Mouse (Mus musculus): ENCODE measurements around the gene Gm13287. TPM values are rescaled to one million over a fixed set of nuclear protein-coding genes. Genes with fewer than 3 reads are reported as not detected.

Gene Gm13287
- total and polyA plus RNA-seq, 2 experiments = not detected

GRCm38 (mm10) chr4:88838828-88839227 lies 35.8 kb downstream of the Gm13287 start:
- Histone ChIP-seq H3K27ac (replicated peaks; ENCODE audit: insufficient read depth, low read depth, low read length) (no peak overlapping the region), H3K4me1 (ENCODE audit: control insufficient read depth, insufficient read depth, low read length) (no peaks in the 10 kb centered on the region), H3K4me3 (ENCODE audit: insufficient read depth, low read depth, low read length) (no peak overlapping the region), H3K79me2 (ENCODE audit: control insufficient read depth, insufficient read depth, low read length) (no peaks in the 10 kb centered on the region), H3K27me3 (ENCODE audit: control insufficient read depth, insufficient read depth, low read length) (no peaks in the 10 kb centered on the region), H3K9ac (ENCODE audit: low read depth, low read length) (no peak overlapping the region), H3K36me3 (ENCODE audit: control insufficient read depth, insufficient read depth, low read length) (no peaks in the 10 kb centered on the region)
- peak; percentile 7 for DNase-seq (ENCODE audit: extremely low read depth, low read depth, low spot score)
- WGBS = 38% methylated on average over 3 of the region's 3 CpGs
- no peak for TF ChIP-seq POLR2A (IDR thresholded peaks at IDR 0.05; ENCODE audit: extremely low read depth, insufficient read depth, low read length)
- TF ChIP-seq CTCF (IDR thresholded peaks at IDR 0.05; ENCODE audit: low read depth, low read length) = no peak

GRCm38 (mm10) chr4:88840058-88840457 lies 37.0 kb downstream of the Gm13287 start:
- Histone ChIP-seq H3K27ac (replicated peaks; ENCODE audit: insufficient read depth, low read depth, low read length) (no peak overlapping the region), H3K27me3 (ENCODE audit: control insufficient read depth, insufficient read depth, low read length) (no peaks in the 10 kb centered on the region), H3K79me2 (ENCODE audit: control insufficient read depth, insufficient read depth, low read length) (no peaks in the 10 kb centered on the region), H3K9ac (ENCODE audit: low read depth, low read length) (no peak overlapping the region), H3K4me3 (ENCODE audit: insufficient read depth, low read depth, low read length) (no peak overlapping the region), H3K36me3 (ENCODE audit: control insufficient read depth, insufficient read depth, low read length) (no peaks in the 10 kb centered on the region), H3K4me1 (ENCODE audit: control insufficient read depth, insufficient read depth, low read length) (no peaks in the 10 kb centered on the region)
- 66% methylated on average over 3 of the region's 3 CpGs for WGBS
- TF ChIP-seq CTCF (IDR thresholded peaks at IDR 0.05; ENCODE audit: low read depth, low read length) (no peak), POLR2A (IDR thresholded peaks at IDR 0.05; ENCODE audit: extremely low read depth, insufficient read depth, low read length) (no peak)
- no peak for DNase-seq (ENCODE audit: extremely low read depth, low read depth, low spot score)

GRCm38 (mm10) chr4:88841438-88841911 lies 38.4 kb downstream of the Gm13287 start, which contains the start of gene Ifna4:
Gene Ifna4 (plus strand): TSS chr4:88841861.
- TF ChIP-seq POLR2A (IDR thresholded peaks at IDR 0.05; ENCODE audit: extremely low read depth, insufficient read depth, low read length) (no peak), CTCF (IDR thresholded peaks at IDR 0.05; ENCODE audit: low read depth, low read length) (no peak)
- DNase-seq (ENCODE audit: extremely low read depth, low read depth, low spot score) = no peak
- no peak within 1 kb of the TSS for H3K27ac ChIP-seq (replicated peaks; ENCODE audit: insufficient read depth, low read depth, low read length)
- H3K27me3 ChIP-seq (ENCODE audit: control insufficient read depth, insufficient read depth, low read length) = no peaks in the 10 kb centered on the region
- H3K9ac ChIP-seq (ENCODE audit: low read depth, low read length) = no peak within 1 kb of the TSS
- H3K79me2 ChIP-seq (ENCODE audit: control insufficient read depth, insufficient read depth, low read length) = no peaks in the 10 kb centered on the region
- H3K4me1 ChIP-seq (ENCODE audit: control insufficient read depth, insufficient read depth, low read length) = no peaks in the 10 kb centered on the region
- H3K4me3 ChIP-seq (ENCODE audit: insufficient read depth, low read depth, low read length) = no peak within 1 kb of the TSS
- whole genome bisulfite sequencing = 49% methylated on average over 2 of the region's 2 CpGs
- H3K36me3 ChIP-seq (ENCODE audit: control insufficient read depth, insufficient read depth, low read length) = no peaks in the 10 kb centered on the region

GRCm38 (mm10) chr4:88845334-88845733 lies 42.3 kb downstream of the Gm13287 start:
- no peaks in the 10 kb centered on the region for H3K36me3 ChIP-seq (ENCODE audit: control insufficient read depth, insufficient read depth, low read length)
- H3K9ac ChIP-seq (ENCODE audit: low read depth, low read length) = no peak overlapping the region
- WGBS = 38% methylated on average over 2 of the region's 2 CpGs
- no peaks in the 10 kb centered on the region for H3K4me1 ChIP-seq (ENCODE audit: control insufficient read depth, insufficient read depth, low read length)
- H3K27me3 ChIP-seq (ENCODE audit: control insufficient read depth, insufficient read depth, low read length) = no peaks in the 10 kb centered on the region
- H3K4me3 ChIP-seq (ENCODE audit: insufficient read depth, low read depth, low read length) = no peak overlapping the region
- TF ChIP-seq POLR2A (IDR thresholded peaks at IDR 0.05; ENCODE audit: extremely low read depth, insufficient read depth, low read length) (no peak), CTCF (IDR thresholded peaks at IDR 0.05; ENCODE audit: low read depth, low read length) (no peak)
- DNase-seq (ENCODE audit: extremely low read depth, low read depth, low spot score) = peak; percentile 19
- H3K79me2 ChIP-seq (ENCODE audit: control insufficient read depth, insufficient read depth, low read length) = no peaks in the 10 kb centered on the region
- H3K27ac ChIP-seq (replicated peaks; ENCODE audit: insufficient read depth, low read depth, low read length) = no peak overlapping the region

GRCm38 (mm10) chr4:88849698-88850097 lies 46.6 kb downstream of the Gm13287 start, which contains the start of gene Ifna1:
Gene Ifna1 (plus strand): TSS chr4:88850087.
- TF ChIP-seq POLR2A (IDR thresholded peaks at IDR 0.05; ENCODE audit: extremely low read depth, insufficient read depth, low read length) (no peak), CTCF (IDR thresholded peaks at IDR 0.05; ENCODE audit: low read depth, low read length) (no peak)
- H3K27me3 ChIP-seq (ENCODE audit: control insufficient read depth, insufficient read depth, low read length) = no peaks in the 10 kb centered on the region
- 79% methylated on average over 1 of the region's 1 CpGs for WGBS
- DNase-seq (ENCODE audit: extremely low read depth, low read depth, low spot score) = no peak
- no peaks in the 10 kb centered on the region for H3K79me2 ChIP-seq (ENCODE audit: control insufficient read depth, insufficient read depth, low read length)
- no peak within 1 kb of the TSS for H3K27ac ChIP-seq (replicated peaks; ENCODE audit: insufficient read depth, low read depth, low read length)
- H3K4me1 ChIP-seq (ENCODE audit: control insufficient read depth, insufficient read depth, low read length) = no peaks in the 10 kb centered on the region
- no peaks in the 10 kb centered on the region for H3K36me3 ChIP-seq (ENCODE audit: control insufficient read depth, insufficient read depth, low read length)
- no peak within 1 kb of the TSS for H3K4me3 ChIP-seq (ENCODE audit: insufficient read depth, low read depth, low read length)
- H3K9ac ChIP-seq (ENCODE audit: low read depth, low read length) = no peak within 1 kb of the TSS

- Histone ChIP-seq H3K79me2 (ENCODE audit: control insufficient read depth, insufficient read depth, low read length) (no peaks in the 10 kb centered on the region), H3K27ac (replicated peaks; ENCODE audit: insufficient read depth, low read depth, low read length) (no peak overlapping the region), H3K27me3 (ENCODE audit: control insufficient read depth, insufficient read depth, low read length) (no peaks in the 10 kb centered on the region), H3K4me3 (ENCODE audit: insufficient read depth, low read depth, low read length) (no peak overlapping the region), H3K4me1 (ENCODE audit: control insufficient read depth, insufficient read depth, low read length) (no peaks in the 10 kb centered on the region), H3K36me3 (ENCODE audit: control insufficient read depth, insufficient read depth, low read length) (no peaks in the 10 kb centered on the region), H3K9ac (ENCODE audit: low read depth, low read length) (no peak overlapping the region)
- no peak for DNase-seq (ENCODE audit: extremely low read depth, low read depth, low spot score)
- 78% methylated on average over 4 of the region's 4 CpGs for WGBS
- no peak for TF ChIP-seq POLR2A (IDR thresholded peaks at IDR 0.05; ENCODE audit: extremely low read depth, insufficient read depth, low read length)
- no peak for TF ChIP-seq CTCF (IDR thresholded peaks at IDR 0.05; ENCODE audit: low read depth, low read length)
Measured at GRCm38 (mm10) chr4:88851026-88851763, 48.1 kb downstream of the Gm13287 start.

Other genes starting within 250 kb of the Gm13287 start
Only the 30 nearest of the 31 such genes appear.
- not detected in 2 replicates for gene Ifna14, start 231.5 kb upstream of the Gm13287 start, total RNA-seq (2014; rRNA removed)
- not detected in 2 replicates for gene Ifna14, start 231.5 kb upstream of the Gm13287 start, polyA plus RNA-seq (2012; rRNA removed)
- not detected in 2 replicates for gene Ifna9, start 210.9 kb upstream of the Gm13287 start, total RNA-seq (2014; rRNA removed)
- gene Ifna9, start 210.9 kb upstream of the Gm13287 start, polyA plus RNA-seq (2012; rRNA removed) = not detected in 2 replicates
- gene Ifna12, start 199.9 kb upstream of the Gm13287 start, total RNA-seq (2014; rRNA removed) = not detected in 2 replicates
- not detected in 2 replicates for gene Ifna12, start 199.9 kb upstream of the Gm13287 start, polyA plus RNA-seq (2012; rRNA removed)
- not detected in 2 replicates for gene C87499, start 168.8 kb upstream of the Gm13287 start, total RNA-seq (2014; rRNA removed)
- not detected in 2 replicates for gene C87499, start 168.8 kb upstream of the Gm13287 start, polyA plus RNA-seq (2012; rRNA removed)
- not detected in 2 replicates for gene Ifna13, start 158.8 kb upstream of the Gm13287 start, total RNA-seq (2014; rRNA removed)
- not detected in 2 replicates for gene Ifna13, start 158.8 kb upstream of the Gm13287 start, polyA plus RNA-seq (2012; rRNA removed)
- not detected in 2 replicates for gene Ifna16, start 126.3 kb upstream of the Gm13287 start, total RNA-seq (2014; rRNA removed)
- not detected in 2 replicates for gene Ifna16, start 126.3 kb upstream of the Gm13287 start, polyA plus RNA-seq (2012; rRNA removed)
- gene Ifna2, start 119.3 kb upstream of the Gm13287 start, total RNA-seq (2014; rRNA removed) = not detected in 2 replicates
- not detected in 2 replicates for gene Ifna2, start 119.3 kb upstream of the Gm13287 start, polyA plus RNA-seq (2012; rRNA removed)
- not detected in 2 replicates for gene Ifnab, start 111.9 kb upstream of the Gm13287 start, total RNA-seq (2014; rRNA removed)
- not detected in 2 replicates for gene Ifnab, start 111.9 kb upstream of the Gm13287 start, polyA plus RNA-seq (2012; rRNA removed)
- 0.18 TPM in 1 of 2 replicates, not detected in the other for gene Gm26566, start 81.4 kb upstream of the Gm13287 start, total RNA-seq (2014; rRNA removed)
- not detected in 2 replicates for gene Gm26566, start 81.4 kb upstream of the Gm13287 start, polyA plus RNA-seq (2012; rRNA removed)
- gene Klhl9, start 80.8 kb upstream of the Gm13287 start, total RNA-seq (2014; rRNA removed) = 60.3 and 68.1 TPM in 2 replicates
- gene Klhl9, start 80.8 kb upstream of the Gm13287 start, polyA plus RNA-seq (2012; rRNA removed) = 9.8 and 10.2 TPM in 2 replicates
- gene Gm13271, start 48.4 kb upstream of the Gm13287 start, total RNA-seq (2014; rRNA removed) = not detected in 2 replicates
- gene Gm13271, start 48.4 kb upstream of the Gm13287 start, polyA plus RNA-seq (2012; rRNA removed) = not detected in 2 replicates
- gene Gm13283, start 43.1 kb upstream of the Gm13287 start, total RNA-seq (2014; rRNA removed) = not detected in 2 replicates
- not detected in 2 replicates for gene Gm13283, start 43.1 kb upstream of the Gm13287 start, polyA plus RNA-seq (2012; rRNA removed)
- gene Gm13290, start 29.4 kb upstream of the Gm13287 start, total RNA-seq (2014; rRNA removed) = not detected in 2 replicates
- gene Gm13290, start 29.4 kb upstream of the Gm13287 start, polyA plus RNA-seq (2012; rRNA removed) = not detected in 2 replicates
- not detected in 2 replicates for gene Gm13289, start 26.3 kb upstream of the Gm13287 start, total RNA-seq (2014; rRNA removed)
- not detected in 2 replicates for gene Gm13289, start 26.3 kb upstream of the Gm13287 start, polyA plus RNA-seq (2012; rRNA removed)
- gene Gm13272, start 23.4 kb upstream of the Gm13287 start, total RNA-seq (2014; rRNA removed) = not detected in 2 replicates
- gene Gm13272, start 23.4 kb upstream of the Gm13287 start, polyA plus RNA-seq (2012; rRNA removed) = not detected in 2 replicates
- not detected in 2 replicates for gene Ifnz, start 21.1 kb upstream of the Gm13287 start, total RNA-seq (2014; rRNA removed)
- not detected in 2 replicates for gene Ifnz, start 21.1 kb upstream of the Gm13287 start, polyA plus RNA-seq (2012; rRNA removed)
- not detected in 2 replicates for gene Gm13276, start 17.5 kb upstream of the Gm13287 start, total RNA-seq (2014; rRNA removed)
- not detected in 2 replicates for gene Gm13276, start 17.5 kb upstream of the Gm13287 start, polyA plus RNA-seq (2012; rRNA removed)
- not detected in 2 replicates for gene Gm13277, start 14.6 kb upstream of the Gm13287 start, total RNA-seq (2014; rRNA removed)
- not detected in 2 replicates for gene Gm13277, start 14.6 kb upstream of the Gm13287 start, polyA plus RNA-seq (2012; rRNA removed)
- not detected in 2 replicates for gene Gm13278, start 11.7 kb upstream of the Gm13287 start, total RNA-seq (2014; rRNA removed)
- not detected in 2 replicates for gene Gm13278, start 11.7 kb upstream of the Gm13287 start, polyA plus RNA-seq (2012; rRNA removed)
- not detected in 2 replicates for gene Gm13275, start 8.8 kb upstream of the Gm13287 start, total RNA-seq (2014; rRNA removed)
- gene Gm13275, start 8.8 kb upstream of the Gm13287 start, polyA plus RNA-seq (2012; rRNA removed) = not detected in 2 replicates
- gene Gm13279, start 5.9 kb upstream of the Gm13287 start, total RNA-seq (2014; rRNA removed) = not detected in 2 replicates
- not detected in 2 replicates for gene Gm13279, start 5.9 kb upstream of the Gm13287 start, polyA plus RNA-seq (2012; rRNA removed)
- not detected in 2 replicates for gene Gm13285, start 3.6 kb upstream of the Gm13287 start, total RNA-seq (2014; rRNA removed)
- not detected in 2 replicates for gene Gm13285, start 3.6 kb upstream of the Gm13287 start, polyA plus RNA-seq (2012; rRNA removed)
- not detected in 2 replicates for gene Gm13288, start 2.3 kb downstream of the Gm13287 start, total RNA-seq (2014; rRNA removed)
- not detected in 2 replicates for gene Gm13288, start 2.3 kb downstream of the Gm13287 start, polyA plus RNA-seq (2012; rRNA removed)
- not detected in 2 replicates for gene Ifna7, start 13.0 kb downstream of the Gm13287 start, total RNA-seq (2014; rRNA removed)
- not detected in 2 replicates for gene Ifna7, start 13.0 kb downstream of the Gm13287 start, polyA plus RNA-seq (2012; rRNA removed)
- gene Ifna11, start 16.7 kb downstream of the Gm13287 start, total RNA-seq (2014; rRNA removed) = not detected in 2 replicates
- gene Ifna11, start 16.7 kb downstream of the Gm13287 start, polyA plus RNA-seq (2012; rRNA removed) = not detected in 2 replicates
- not detected in 2 replicates for gene Ifna6, start 24.2 kb downstream of the Gm13287 start, total RNA-seq (2014; rRNA removed)
- not detected in 2 replicates for gene Ifna6, start 24.2 kb downstream of the Gm13287 start, polyA plus RNA-seq (2012; rRNA removed)
- not detected in 2 replicates for gene Ifna5, start 32.3 kb downstream of the Gm13287 start, total RNA-seq (2014; rRNA removed)
- gene Ifna5, start 32.3 kb downstream of the Gm13287 start, polyA plus RNA-seq (2012; rRNA removed) = not detected in 2 replicates
- gene Ifna4, start 38.6 kb downstream of the Gm13287 start, total RNA-seq (2014; rRNA removed) = not detected in 2 replicates
- gene Ifna4, start 38.6 kb downstream of the Gm13287 start, polyA plus RNA-seq (2012; rRNA removed) = not detected in 2 replicates
- gene Ifna1, start 46.8 kb downstream of the Gm13287 start, total RNA-seq (2014; rRNA removed) = not detected in 2 replicates
- gene Ifna1, start 46.8 kb downstream of the Gm13287 start, polyA plus RNA-seq (2012; rRNA removed) = not detected in 2 replicates
- not detected in 2 replicates for gene Ifne, start 76.9 kb downstream of the Gm13287 start, total RNA-seq (2014; rRNA removed)
- gene Ifne, start 76.9 kb downstream of the Gm13287 start, polyA plus RNA-seq (2012; rRNA removed) = not detected in 2 replicates